Mouse (Mus musculus): ENCODE data around the gene Noa1.

- TF ChIP-seq EP300 (IDR thresholded peaks at IDR 0.05), result no peak
- no peak for TF ChIP-seq CTCF (IDR thresholded peaks at IDR 0.05)
Observed at GRCm38 (mm10) chr5:77282242-77282641, 27.6 kb downstream of the Noa1 start.

Data from lung, postnatal 0 days (tissue).